Mouse (Mus musculus) heart, postnatal 0 days (tissue): ENCODE data around the gene Chia1. TPM values are rescaled to one million over a fixed set of nuclear protein-coding genes. Genes with fewer than 3 reads are reported as not detected.
"Not testable (repeated sequence)": the region's sequence is repeated elsewhere in the genome, so short reads cannot be mapped to it uniquely, and the experiment has no call there.

Experiments used
- ATAC-seq: fragments of 200-750 bp; cut with Nextera tagmentation; 2 replicates; pipeline ENCODE4 v1.8.0; 2017; ENCODE audit warnings: low read depth, moderate number of reproducible peaks, moderate library complexity; ENCODE audit not compliant: insufficient read depth
- DNase-seq: peaks from one replicate; pipeline ENCODE4 v3.0.0-alpha.2; 2016; ENCODE audit warnings: low spot score
- H3K27ac ChIP-seq: fragments of 300-500 bp; sonication (generic); 2 replicates; pipeline ENCODE4 v1.5.1; 2014; ENCODE audit warnings: low read depth, mild to moderate bottlenecking
- H3K27me3 ChIP-seq: fragments of 300-500 bp; sonication (generic); 2 replicates; pipeline ENCODE4 v1.6.1; 2014; ENCODE audit warnings: low read length, mixed read lengths; ENCODE audit not compliant: control insufficient read depth, insufficient read depth
- H3K36me3 ChIP-seq: fragments of 300-500 bp; sonication (generic); replicated peaks from 2 replicates; pipeline ENCODE4 v1.6.1; 2014; ENCODE audit warnings: low read length, mixed read lengths; ENCODE audit not compliant: control insufficient read depth, insufficient read depth
- H3K4me1 ChIP-seq: fragments of 300-500 bp; sonication (generic); 2 replicates; pipeline ENCODE4 v1.6.1; 2014; ENCODE audit warnings: antibody characterized with exemption; ENCODE audit not compliant: control insufficient read depth, insufficient read depth
- H3K4me2 ChIP-seq: fragments of 300-500 bp; sonication (generic); 2 replicates; pipeline ENCODE4 v1.6.1; 2014; ENCODE audit warnings: low read depth, mild to moderate bottlenecking, low read length, moderate library complexity
- H3K4me3 ChIP-seq: fragments of 300-500 bp; sonication (generic); 2 replicates; pipeline ENCODE4 v1.5.1; 2014; ENCODE audit warnings: low read depth, low read length
- H3K9ac ChIP-seq: fragments of 300-500 bp; sonication (generic); replicated peaks from 2 replicates; pipeline ENCODE4 v1.6.1; 2014; ENCODE audit warnings: low read depth, low read length, mixed read lengths
- H3K9me3 ChIP-seq: fragments of 300-500 bp; sonication (generic); replicated peaks from 2 replicates; pipeline ENCODE4 v1.6.1; 2016; ENCODE audit warnings: low read length; ENCODE audit not compliant: control insufficient read depth
- CTCF ChIP-seq: IDR thresholded peaks from 2 replicates; pipeline ENCODE4 v1.5.1; 2016; ENCODE audit warnings: antibody characterized with exemption, control low read depth, low read depth
- EP300 ChIP-seq: IDR thresholded peaks from 2 replicates; pipeline ENCODE4 v1.6.1; 2016; ENCODE audit warnings: antibody characterized with exemption, low read depth
- WGBS: fragments of 180-500 bp; shearing (Covaris S2); extraction: QIAGEN DNeasy Blood & Tissue Kit; methylation state at CpG from one replicate; pipeline ENCODE4 v1.1.7; 2014; 5-methylcytosine and 5-hydroxymethylcytosine counted together
- polyA plus RNA-seq: library from polyadenylated mRNA; unstranded; fragments of >200 nt; fragmentation: Nextera tagmentation; extraction: Ambion mirVana; gene quantifications from 2 replicates; pipeline ENCODE4 v1.2.1, GENCODE M21; 2015
- total RNA-seq: library from RNA; depleted of rRNA; stranded (reverse); fragments of >200 nt; gene quantifications from 2 replicates; pipeline ENCODE4 v1.2.3, GENCODE M21; 2014; ENCODE audit warnings: low replicate concordance

Gene Chia1
- total and polyA plus RNA-seq, 2 experiments from 2014 or later = 0.11 TPM; not detected in 1

- no peaks in the 10 kb centered on the region for H3K27me3 ChIP-seq
- H3K4me2 ChIP-seq = no peak overlapping the region
- no peak overlapping the region for H3K27ac ChIP-seq
- no peaks in the 10 kb centered on the region for H3K36me3 ChIP-seq
- no peak for ATAC-seq
- WGBS = 55% methylated on average over 5 of the region's 5 CpGs
- H3K9me3 ChIP-seq = peaks cover 11% of the 10 kb centered on the region; the same call in 1 of the 2 replicates
- no peaks in the 10 kb centered on the region for H3K4me1 ChIP-seq
- no peak overlapping the region for H3K4me3 ChIP-seq
- TF ChIP-seq EP300 (no peak), CTCF (no peak)
- no peak overlapping the region for H3K9ac ChIP-seq
- no peak for DNase-seq
Measured at GRCm38 (mm10) chr3:106131690-106132089, 18.7 kb downstream of the Chia1 start.

DNA sequence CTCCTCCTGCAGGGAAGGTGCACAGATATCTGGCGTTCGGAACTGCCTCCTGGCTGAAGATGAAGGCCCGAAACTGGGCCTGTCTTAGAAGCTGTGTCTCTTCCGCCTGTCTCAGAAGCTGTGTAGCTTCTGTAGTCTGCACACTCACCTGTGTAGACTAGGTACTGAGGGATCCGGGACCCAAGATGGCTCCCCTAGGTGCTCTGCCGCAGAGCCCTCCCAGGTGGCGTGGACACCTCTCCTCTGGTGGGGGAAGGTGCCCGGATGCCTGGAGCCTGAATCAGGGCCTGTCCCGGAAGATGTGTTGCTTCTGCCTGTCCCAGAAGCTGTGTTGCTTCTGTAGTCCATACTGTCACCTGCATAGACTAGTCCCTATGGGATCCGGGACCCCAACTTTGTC, 31.1 kb downstream of the Chia1 start:
- Histone ChIP-seq H3K36me3 (no peaks in the 10 kb centered on the region), H3K4me1 (no peaks in the 10 kb centered on the region), H3K9ac (no peak overlapping the region), H3K4me2 (no peak overlapping the region), H3K27me3 (no peaks in the 10 kb centered on the region), H3K27ac (no peak overlapping the region), H3K9me3 (peaks cover 16% of the 10 kb centered on the region; the same call in 1 of the 2 replicates), H3K4me3 (no peak overlapping the region)
- DNase-seq (no peak), ATAC-seq (peak; percentile 24; the same call in 1 of the 2 replicates)
- TF ChIP-seq CTCF = no peak
- no peak for TF ChIP-seq EP300
- WGBS = 79% methylated on average over 10 of the region's 10 CpGs

DNA sequence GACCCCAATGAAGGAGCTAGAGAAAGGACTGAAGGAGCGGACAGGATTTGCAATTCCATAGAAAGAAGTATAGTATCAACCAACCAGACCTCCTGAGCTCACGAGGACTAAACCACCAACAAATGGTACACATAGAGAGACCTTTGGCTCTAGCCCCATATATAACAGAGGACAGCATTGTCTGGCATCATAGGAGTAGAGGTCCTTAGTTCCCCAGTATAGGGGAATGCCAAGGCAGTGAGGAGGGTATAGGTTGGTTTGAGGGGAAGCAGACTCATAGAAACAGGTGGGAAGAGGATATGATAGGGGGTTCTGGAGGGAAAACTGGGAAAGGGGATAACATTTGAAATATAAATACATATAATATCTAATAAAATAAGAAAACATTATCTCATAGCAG, 41.4 kb downstream of the Chia1 start:
- no peak overlapping the region for H3K27ac ChIP-seq
- no peak overlapping the region for H3K9ac ChIP-seq
- H3K9me3 ChIP-seq = no peaks in the 10 kb centered on the region; the same call in 1 of the 2 replicates
- no peaks in the 10 kb centered on the region for H3K36me3 ChIP-seq
- TF ChIP-seq EP300 = no peak
- TF ChIP-seq CTCF = no peak
- no peak overlapping the region for H3K4me3 ChIP-seq
- H3K4me1 ChIP-seq = no peaks in the 10 kb centered on the region
- 69% methylated on average over 2 of the region's 2 CpGs for WGBS
- ATAC-seq (no peak), DNase-seq (no peak)
- no peaks in the 10 kb centered on the region for H3K27me3 ChIP-seq
- H3K4me2 ChIP-seq = no peak overlapping the region

DNA sequence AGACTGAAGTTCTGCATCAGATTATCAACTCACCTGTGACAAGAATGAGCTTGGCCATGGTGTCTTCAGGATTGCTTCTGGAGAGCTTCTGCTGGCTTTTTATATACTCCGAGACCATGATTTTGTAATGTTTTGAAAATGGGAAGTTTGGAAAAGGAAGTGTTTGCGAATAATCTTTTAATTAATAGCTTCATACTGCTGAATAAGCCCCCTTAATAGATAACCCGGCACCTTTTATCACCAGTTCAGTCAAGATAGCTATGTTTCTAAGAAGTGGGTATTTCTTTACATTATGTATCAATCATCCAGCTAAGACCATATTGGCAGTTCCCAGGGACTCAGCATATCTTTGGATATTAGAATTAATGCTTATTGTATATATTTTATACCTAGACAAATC, 54.4 kb downstream of the Chia1 start, which contains the start of gene Chil3:
Gene Chil3 (minus strand): TSS at position 101 of the 400 bp plus-strand sequence.
- no peak within 1 kb of the TSS for H3K4me2 ChIP-seq

DNA sequence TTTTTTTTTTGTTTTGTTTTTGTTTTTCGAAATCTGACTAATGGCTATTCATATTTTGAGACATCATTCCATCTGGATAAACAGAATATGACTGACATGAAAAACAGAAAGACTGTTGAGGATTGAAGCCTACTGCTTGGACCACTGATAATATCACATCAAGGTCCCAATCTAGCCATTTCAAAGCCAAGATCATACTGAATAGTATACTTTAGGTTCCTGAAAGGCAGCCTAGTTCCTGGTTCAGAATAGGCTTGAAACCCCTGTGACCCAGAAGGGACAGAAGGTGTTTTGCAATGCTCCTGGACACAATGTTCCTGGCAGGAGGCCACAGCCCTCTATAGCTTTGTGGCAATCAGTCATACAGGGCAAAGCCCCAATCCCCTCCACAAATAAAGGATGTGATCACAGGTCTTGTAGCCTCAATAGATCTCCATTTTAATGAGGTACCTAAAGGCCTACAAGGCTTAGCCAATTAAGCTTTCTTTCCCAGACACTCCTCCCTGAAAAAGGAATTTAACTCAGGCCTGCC, 57.6 kb downstream of the Chia1 start:
- Histone ChIP-seq H3K27me3 (no peaks in the 10 kb centered on the region), H3K27ac (no peak overlapping the region), H3K9me3 (peaks cover 21% of the 10 kb centered on the region), H3K36me3 (no peaks in the 10 kb centered on the region), H3K4me1 (no peaks in the 10 kb centered on the region), H3K4me3 (no peak overlapping the region), H3K4me2 (no peak overlapping the region), H3K9ac (no peak overlapping the region)
- TF ChIP-seq CTCF = no peak
- no peak for TF ChIP-seq EP300
- ATAC-seq = no peak
- no peak for DNase-seq
- WGBS = 32% methylated on average over 1 of the region's 1 CpGs

More for the DNA sequence above, 54.4 kb downstream of the Chia1 start, which contains the start of gene Chil3:
- no peak within 1 kb of the TSS for H3K27ac ChIP-seq
- no peaks in the 10 kb centered on the region for H3K27me3 ChIP-seq
- WGBS = 55% methylated on average over 3 of the region's 3 CpGs
- ATAC-seq (no peak), DNase-seq (no peak)
- no peak within 1 kb of the TSS for H3K9ac ChIP-seq
- TF ChIP-seq EP300 (no peak), CTCF (no peak)
- no peak within 1 kb of the TSS for H3K4me3 ChIP-seq
- peaks cover 16% of the 10 kb centered on the region for H3K9me3 ChIP-seq
- H3K4me1 ChIP-seq = no peaks in the 10 kb centered on the region
- H3K36me3 ChIP-seq = no peaks in the 10 kb centered on the region

DNA sequence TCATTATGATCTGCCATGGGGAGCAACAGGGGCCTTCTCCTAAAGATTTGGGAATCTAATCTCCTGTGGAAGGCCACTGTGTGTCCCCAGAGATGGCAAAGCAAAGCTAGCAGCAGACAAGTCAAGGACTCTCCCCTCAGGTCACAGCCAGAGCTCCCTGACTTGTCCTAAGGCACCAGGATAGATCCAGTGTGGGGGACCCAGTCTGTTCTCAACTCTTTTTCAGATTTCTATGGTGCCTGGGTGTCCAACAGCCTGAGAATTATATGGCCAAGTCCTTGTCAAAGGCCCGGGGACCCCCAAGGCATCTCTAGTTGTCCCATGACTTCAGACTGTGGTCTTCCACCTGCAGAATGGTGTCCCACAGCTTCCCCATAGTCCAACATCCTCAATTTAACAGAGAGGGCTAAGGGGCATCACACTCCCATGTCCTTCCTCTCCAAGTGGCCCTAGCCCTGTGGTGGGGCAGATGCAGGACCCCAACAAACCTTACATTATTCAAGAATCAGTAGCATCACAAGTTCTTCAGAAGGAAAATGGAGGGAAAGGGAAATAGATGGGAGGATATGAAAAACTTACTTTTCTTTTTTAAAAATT, 58.2 kb downstream of the Chia1 start:
- Histone ChIP-seq H3K27ac (no peak overlapping the region), H3K4me1 (no peaks in the 10 kb centered on the region), H3K4me3 (no peak overlapping the region), H3K27me3 (no peaks in the 10 kb centered on the region), H3K9ac (no peak overlapping the region), H3K36me3 (no peaks in the 10 kb centered on the region), H3K4me2 (no peak overlapping the region), H3K9me3 (peaks cover 21% of the 10 kb centered on the region)
- DNase-seq = no peak
- ATAC-seq = no peak
- TF ChIP-seq CTCF = no peak
- WGBS = 64% methylated on average over 1 of the region's 1 CpGs

DNA sequence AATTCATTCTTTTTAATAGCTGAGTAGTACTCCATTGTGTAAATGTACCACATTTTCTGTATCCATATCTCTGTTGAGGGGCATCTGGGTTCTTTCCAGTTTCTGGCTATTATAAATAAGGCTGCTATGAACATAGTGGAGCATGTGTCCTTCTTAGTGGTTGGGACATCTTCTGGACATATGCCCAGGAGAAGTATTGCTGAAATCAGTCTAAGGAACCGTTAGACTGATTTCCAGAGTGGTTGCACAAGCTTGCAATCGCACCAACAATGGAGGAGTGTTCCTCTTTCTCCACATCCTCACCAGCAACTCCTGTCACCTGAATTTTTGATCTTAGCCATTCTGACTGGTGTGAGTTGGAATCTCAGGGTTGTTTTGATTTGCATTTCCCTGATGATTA, 59.5 kb downstream of the Chia1 start:
- H3K4me1 ChIP-seq, H3K36me3 ChIP-seq, H3K27ac ChIP-seq, H3K4me3 ChIP-seq, DNase-seq, ATAC-seq, H3K4me2 ChIP-seq, H3K27me3 ChIP-seq, H3K9ac ChIP-seq: not testable (repeated sequence)
- WGBS = 52% methylated on average over 2 of the region's 2 CpGs
- peaks cover 21% of the 10 kb centered on the region for H3K9me3 ChIP-seq

DNA sequence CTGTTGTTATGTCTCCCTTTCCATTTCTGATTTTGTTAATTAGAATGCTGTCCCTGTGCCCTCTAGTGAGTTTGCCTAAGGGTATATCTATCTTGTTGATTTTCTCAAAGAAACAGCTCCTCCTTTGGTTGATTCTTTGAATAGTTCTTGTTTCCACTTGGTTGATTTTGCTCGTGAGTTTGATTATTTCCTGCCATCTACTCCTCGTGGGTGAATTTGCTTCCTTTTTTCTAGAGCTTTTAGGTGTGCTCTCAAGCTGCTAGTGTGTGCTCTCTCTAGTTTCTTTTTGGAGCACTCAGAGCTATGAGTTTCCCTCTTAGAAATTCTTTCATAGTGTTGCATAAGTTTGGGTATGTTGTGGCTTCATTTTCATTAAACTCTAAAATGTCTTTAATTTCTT, 61.9 kb downstream of the Chia1 start:
- not testable (repeated sequence) for H3K9ac ChIP-seq, DNase-seq, ATAC-seq, H3K4me3 ChIP-seq, H3K27me3 ChIP-seq, H3K4me2 ChIP-seq, H3K4me1 ChIP-seq, H3K36me3 ChIP-seq, H3K27ac ChIP-seq
- peaks cover 28% of the 10 kb centered on the region for H3K9me3 ChIP-seq
- WGBS = 38% methylated on average over 2 of the region's 2 CpGs
